Mouse (Mus musculus) urinary bladder, adult 18-20 months (tissue): ENCODE data around the gene Trim63.

Experiments
- DNase-seq, 2 experiments: peaks; one replicate each; pipeline ENCODE4 v3.0.0; 2022; ENCODE audit warnings: low spot score in 2 of 2, mixed read lengths in 2 of 2

Gene Trim63

GRCm38 (mm10) chr4:134365280-134365679, 50.4 kb downstream of the Trim63 start:
- no peak for DNase-seq

- DNase-seq = no peak
Measured at GRCm38 (mm10) chr4:134370649-134371221, 55.8 kb downstream of the Trim63 start.

GRCm38 (mm10) chr4:134371316-134371855, 56.5 kb downstream of the Trim63 start:
- peak in 1 of 2 experiments; percentile 47 for DNase-seq

GRCm38 (mm10) chr4:134372294-134372747, 57.4 kb downstream of the Trim63 start:
- peak; percentile 78 to 83 for DNase-seq

GRCm38 (mm10) chr4:134373295-134373694, 58.4 kb downstream of the Trim63 start:
- DNase-seq = no peak

- no peak for DNase-seq
Measured at GRCm38 (mm10) chr4:134374306-134374705, 59.4 kb downstream of the Trim63 start.

GRCm38 (mm10) chr4:134378089-134378615, 63.2 kb downstream of the Trim63 start:
- no peak for DNase-seq
